Mouse (Mus musculus) fat pad, adult 2 months (tissue): Measurements from ENCODE around the gene Rasgef1b.

ENCODE experiments used
- DNase-seq: peaks from one replicate; pipeline ENCODE4 v3.0.0-alpha.2; 2011; ENCODE audit warnings: low read depth, low spot score; ENCODE audit errors: extremely low read depth

The Rasgef1b gene

GRCm38 (mm10) chr5:99728649-99729212, at the start of gene Rasgef1b:
Gene Rasgef1b, minus strand, starts transcription at chr5:99729065.
- DNase-seq = no peak

- no peak for DNase-seq
These were observed 46.5 kb upstream of the Rasgef1b start for GRCm38 (mm10) chr5:99775342-99775741.

GRCm38 (mm10) chr5:99773265-99773664, 44.4 kb upstream of the Rasgef1b start:
- DNase-seq = no peak

- no peak for DNase-seq
These were observed 35.4 kb upstream of the Rasgef1b start for GRCm38 (mm10) chr5:99764246-99764645.

- no peak for DNase-seq
These were observed 30.0 kb upstream of the Rasgef1b start for GRCm38 (mm10) chr5:99758859-99759258.

- no peak for DNase-seq
These were observed 25.0 kb upstream of the Rasgef1b start for GRCm38 (mm10) chr5:99753843-99754242.

- DNase-seq = no peak
These were observed 24.5 kb upstream of the Rasgef1b start for GRCm38 (mm10) chr5:99753368-99753767.

- DNase-seq = no peak
These were observed 23.9 kb upstream of the Rasgef1b start for GRCm38 (mm10) chr5:99752670-99753231.

- DNase-seq = no peak
These were observed 19.6 kb upstream of the Rasgef1b start for GRCm38 (mm10) chr5:99748417-99748816.

- no peak for DNase-seq
These were observed 17.2 kb upstream of the Rasgef1b start for GRCm38 (mm10) chr5:99746087-99746486.

GRCm38 (mm10) chr5:99742874-99743273, 14.0 kb upstream of the Rasgef1b start:
- DNase-seq = no peak

- no peak for DNase-seq
These were observed 13.2 kb upstream of the Rasgef1b start for GRCm38 (mm10) chr5:99742056-99742455.

- DNase-seq = no peak
These were observed 9.3 kb upstream of the Rasgef1b start for GRCm38 (mm10) chr5:99737937-99738727.

- DNase-seq = no peak
These were observed 1.1 kb upstream of the Rasgef1b start for GRCm38 (mm10) chr5:99729931-99730330.

- DNase-seq = no peak
These were observed 557 bp upstream of the Rasgef1b start for GRCm38 (mm10) chr5:99729361-99729882.

GRCm38 (mm10) chr5:99728027-99728451, 826 bp downstream of the Rasgef1b start:
- no peak for DNase-seq

GRCm38 (mm10) chr5:99723941-99724340, 4.9 kb downstream of the Rasgef1b start:
- DNase-seq = no peak

- DNase-seq = no peak
These were observed 6.6 kb downstream of the Rasgef1b start for GRCm38 (mm10) chr5:99722310-99722709.

- DNase-seq = no peak
These were observed 8.3 kb downstream of the Rasgef1b start for GRCm38 (mm10) chr5:99720554-99720953.

- DNase-seq = no peak
These were observed 10.9 kb downstream of the Rasgef1b start for GRCm38 (mm10) chr5:99717917-99718316.

- no peak for DNase-seq
These were observed 13.6 kb downstream of the Rasgef1b start for GRCm38 (mm10) chr5:99715281-99715744.

GRCm38 (mm10) chr5:99711947-99712346, 16.9 kb downstream of the Rasgef1b start:
- DNase-seq = no peak
